Mouse (Mus musculus) brain, embryonic 18.5 days (tissue): ENCODE data around the gene Vmn1r31.

Experiments
- DNase-seq: peaks from one replicate; pipeline ENCODE4 v3.0.0-alpha.2; 2012; ENCODE audit warnings: low read depth, low spot score

The Vmn1r31 gene

GRCm38 (mm10) chr6:58475230-58475629, at the start of gene Vmn1r31:
Gene Vmn1r31, minus strand, starts transcription at chr6:58475330.
- no peak for DNase-seq

- DNase-seq: no peak
Observed at GRCm38 (mm10) chr6:58443285-58443684, 31.8 kb downstream of the Vmn1r31 start, which contains the start of gene Vmn1r30. Gene Vmn1r30, minus strand, starts transcription at chr6:58443385.
